Mouse (Mus musculus) heart, postnatal 14 days (tissue): ENCODE results near the gene Grifin. TPM values are rescaled to one million over a fixed set of nuclear protein-coding genes. Genes with fewer than 3 reads are reported as not detected.

Experiments
- DNase-seq, 2 experiments: peaks; one replicate each; pipeline ENCODE4 v3.0.0; 2021 to 2022
- intact Hi-C: fragments of 180-260 bp; cut with DNase I; formaldehyde crosslinking; loops from one replicate; pipeline ENCODE4 v1.15.1; 2025
- long read RNA-seq, 2 experiments: library from polyadenylated mRNA; stranded (forward); transcript quantifications; one replicate each; pipeline ENCODE4 v2.0.0; 2021
- total RNA-seq, 2 experiments: library from RNA; stranded (reverse); gene quantifications; 2 replicates each; pipeline ENCODE4 v1.2.3; 2021

Grifin gene
- total RNA-seq: not detected
- long read RNA-seq, experiment 1: 0 reads
- long read RNA-seq, experiment 2: 0 reads

- no peak for DNase-seq
- intact Hi-C loops: no loop called here
Measured at GRCm38 (mm10) chr5:140564896-140565295, at the start of gene Grifin. Grifin (minus strand) TSS chr5:140565071.

GRCm38 (mm10) chr5:140614141-140614540 is 49.3 kb upstream of the Grifin start:
- DNase-seq: no peak

GRCm38 (mm10) chr5:140612191-140612590 is 47.3 kb upstream of the Grifin start:
- intact Hi-C loops: no loop called here
- no peak for DNase-seq

More at GRCm38 (mm10) chr5:140614141-140614540, 49.3 kb upstream of the Grifin start:
- intact Hi-C loops: no loop called here

GRCm38 (mm10) chr5:140611611-140612185 is 46.8 kb upstream of the Grifin start:
- intact Hi-C loops: no loop called here
- DNase-seq: no peak

GRCm38 (mm10) chr5:140611021-140611583 is 46.2 kb upstream of the Grifin start:
- DNase-seq: peak; percentile 85 to 86
- intact Hi-C loops: no loop called here

GRCm38 (mm10) chr5:140610273-140611011 is 45.6 kb upstream of the Grifin start:
- intact Hi-C loops: no loop called here
- peak; percentile 61 to 71 for DNase-seq

- intact Hi-C loops: loop anchor here (5.0 kb wide), 1 partner anchor 37 kb away; no protein-coding TSS in a partner anchor
- peak; percentile 47 to 53 for DNase-seq
Measured at GRCm38 (mm10) chr5:140609511-140610272, 44.8 kb upstream of the Grifin start.

GRCm38 (mm10) chr5:140608634-140609015 is 43.8 kb upstream of the Grifin start:
- intact Hi-C loops: loop anchor here (5.0 kb wide), 1 partner anchor 36 kb away; no protein-coding TSS in a partner anchor
- DNase-seq: peak in 1 of 2 experiments; percentile 37

GRCm38 (mm10) chr5:140607836-140608633 is 43.2 kb upstream of the Grifin start:
- DNase-seq: no peak
- intact Hi-C loops: loop anchor here (5.0 kb wide), 1 partner anchor 36 kb away; no protein-coding TSS in a partner anchor

GRCm38 (mm10) chr5:140607001-140607835 is 42.3 kb upstream of the Grifin start, which contains the start of gene Lfng:
Lfng (plus strand) TSS chr5:140607320.
- intact Hi-C loops: loop anchor here (5.0 kb wide), 1 partner anchor 35 kb away; no protein-coding TSS in a partner anchor

GRCm38 (mm10) chr5:140606386-140606785 is 41.5 kb upstream of the Grifin start:
- intact Hi-C loops: loop anchor here (5.0 kb wide), 1 partner anchor 34 kb away; no protein-coding TSS in a partner anchor
- DNase-seq: peak; percentile 52 to 61

More at GRCm38 (mm10) chr5:140607001-140607835, 42.3 kb upstream of the Grifin start, which contains the start of gene Lfng:
- DNase-seq: peak; percentile 91

GRCm38 (mm10) chr5:140605228-140605627 is 40.4 kb upstream of the Grifin start:
- DNase-seq: no peak
- intact Hi-C loops: loop anchor here (5.0 kb wide), 1 partner anchor 33 kb away; no protein-coding TSS in a partner anchor

- DNase-seq: no peak
- intact Hi-C loops: no loop called here
Measured at GRCm38 (mm10) chr5:140604386-140604785, 39.5 kb upstream of the Grifin start.

GRCm38 (mm10) chr5:140602540-140602939 is 37.7 kb upstream of the Grifin start:
- intact Hi-C loops: no loop called here

GRCm38 (mm10) chr5:140601712-140602111 is 36.8 kb upstream of the Grifin start:
- no peak for DNase-seq
- intact Hi-C loops: no loop called here

More at GRCm38 (mm10) chr5:140602540-140602939, 37.7 kb upstream of the Grifin start:
- no peak for DNase-seq

- intact Hi-C loops: no loop called here
- DNase-seq: no peak
Measured at GRCm38 (mm10) chr5:140599939-140600338, 35.1 kb upstream of the Grifin start.

GRCm38 (mm10) chr5:140597787-140598186 is 32.9 kb upstream of the Grifin start:
- intact Hi-C loops: no loop called here
- no peak for DNase-seq

- peak; percentile 40 to 41 for DNase-seq
Measured at GRCm38 (mm10) chr5:140596927-140597588, 32.2 kb upstream of the Grifin start.

More at GRCm38 (mm10) chr5:140596927-140597588, 32.2 kb upstream of the Grifin start:
- intact Hi-C loops: no loop called here
